Mouse (Mus musculus) kidney, embryonic 16.5 days (tissue): ENCODE measurements around the gene Scgb2b2. TPM values are rescaled to one million over a fixed set of nuclear protein-coding genes. Genes with fewer than 3 reads are reported as not detected.

ENCODE experiments used
- ATAC-seq: fragments of 200-750 bp; cut with Nextera tagmentation; 2 replicates; pipeline ENCODE4 v1.8.0; 2017; ENCODE audit warnings: moderate TSS enrichment; ENCODE audit not compliant: low FRiP score, low TSS enrichment
- H3K27ac ChIP-seq: fragments of 300-500 bp; sonication (generic); 2 replicates; pipeline ENCODE4 v1.5.1; 2014; ENCODE audit warnings: low read length
- H3K27me3 ChIP-seq: fragments of 300-500 bp; sonication (generic); 2 replicates; pipeline ENCODE4 v1.6.1; 2014; ENCODE audit warnings: low read length, control low read depth, mixed read lengths; ENCODE audit not compliant: insufficient read depth
- H3K36me3 ChIP-seq: fragments of 300-500 bp; sonication (generic); 2 replicates; pipeline ENCODE4 v1.6.1; 2014; ENCODE audit warnings: low read length, control low read depth, mixed read lengths; ENCODE audit not compliant: insufficient read depth
- H3K4me1 ChIP-seq: fragments of 300-500 bp; sonication (generic); 2 replicates; pipeline ENCODE4 v1.6.1; 2014; ENCODE audit warnings: low read length, control low read depth, mixed read lengths; ENCODE audit not compliant: insufficient read depth
- H3K4me2 ChIP-seq: fragments of 300-500 bp; sonication (generic); replicated peaks from 2 replicates; pipeline ENCODE4 v1.6.1; 2014; ENCODE audit warnings: low read depth, low read length
- H3K4me3 ChIP-seq: fragments of 300-500 bp; sonication (generic); 2 replicates; pipeline ENCODE4 v1.5.1; 2014; ENCODE audit warnings: mild to moderate bottlenecking, low read length
- H3K9ac ChIP-seq: fragments of 300-500 bp; sonication (generic); replicated peaks from 2 replicates; pipeline ENCODE4 v1.6.1; 2014; ENCODE audit warnings: low read length
- H3K9me3 ChIP-seq: fragments of 300-500 bp; sonication (generic); 2 replicates; pipeline ENCODE4 v1.6.1; 2016; ENCODE audit warnings: low read length, control low read depth
- WGBS: fragments of 180-500 bp; shearing (Covaris S2); extraction: QIAGEN DNeasy Blood & Tissue Kit; methylation state at CpG from one replicate; pipeline ENCODE4 v1.1.7; 2014; 5-methylcytosine and 5-hydroxymethylcytosine counted together
- polyA plus RNA-seq: library from polyadenylated mRNA; unstranded; fragments of >200 nt; fragmentation: Nextera tagmentation; extraction: Ambion mirVana; gene quantifications from 2 replicates; pipeline ENCODE4 v1.2.1, GENCODE M21; 2015

Scgb2b2 gene
- not detected in 2 replicates for polyA plus RNA-seq

GRCm38 (mm10) chr7:31290208-31290607, at the start of gene Scgb2b2:
Scgb2b2 (plus strand) TSS chr7:31290508.
- no peak within 1 kb of the TSS for H3K27ac ChIP-seq
- H3K9me3 ChIP-seq: peaks cover 5% of the 10 kb centered on the region; the same call in 1 of the 2 replicates
- H3K9ac ChIP-seq: no peak within 1 kb of the TSS
- 81% methylated on average over 5 of the region's 5 CpGs for WGBS
- H3K4me1 ChIP-seq: no peaks in the 10 kb centered on the region
- ATAC-seq: no peak
- H3K4me2 ChIP-seq: no peak within 1 kb of the TSS
- no peaks in the 10 kb centered on the region for H3K36me3 ChIP-seq
- no peaks in the 10 kb centered on the region for H3K27me3 ChIP-seq
- H3K4me3 ChIP-seq: no peak within 1 kb of the TSS

GRCm38 (mm10) chr7:31291721-31292120, 1.4 kb downstream of the Scgb2b2 start, which contains the start of gene Scgb1b2:
Scgb1b2 (minus strand) TSS chr7:31291821.
- Histone ChIP-seq H3K27ac (no peak within 1 kb of the TSS), H3K9me3 (peaks cover 6% of the 10 kb centered on the region), H3K4me1 (no peaks in the 10 kb centered on the region), H3K9ac (no peak within 1 kb of the TSS), H3K27me3 (no peaks in the 10 kb centered on the region), H3K4me2 (no peak within 1 kb of the TSS), H3K36me3 (no peaks in the 10 kb centered on the region), H3K4me3 (no peak within 1 kb of the TSS)
- 83% methylated on average over 3 of the region's 3 CpGs for WGBS
- ATAC-seq: no peak

Other genes starting within 250 kb of the Scgb2b2 start
- gene Fxyd5, start 248.0 kb upstream of the Scgb2b2 start, polyA plus RNA-seq: 32.6 and 34.0 TPM in 2 replicates
- 11.1 and 11.4 TPM in 2 replicates for gene Fxyd7, start 239.0 kb upstream of the Scgb2b2 start, polyA plus RNA-seq
- 45.7 and 48.3 TPM in 2 replicates for gene Fxyd1, start 233.3 kb upstream of the Scgb2b2 start, polyA plus RNA-seq
- 0.32 and 0.33 TPM in 2 replicates for gene Lgi4, start 231.2 kb upstream of the Scgb2b2 start, polyA plus RNA-seq
- 15.0 and 19.0 TPM in 2 replicates for gene Fxyd3, start 213.8 kb upstream of the Scgb2b2 start, polyA plus RNA-seq
- gene Hpn, start 175.2 kb upstream of the Scgb2b2 start, polyA plus RNA-seq: 72.9 and 77.0 TPM in 2 replicates
- gene Scn1b, start 163.5 kb upstream of the Scgb2b2 start, polyA plus RNA-seq: 1.4 and 1.8 TPM in 2 replicates
- 73.3 and 73.4 TPM in 2 replicates for gene Gramd1a, start 134.6 kb upstream of the Scgb2b2 start, polyA plus RNA-seq
- not detected in 2 replicates for gene Scgb1b2, start 1.3 kb downstream of the Scgb2b2 start, polyA plus RNA-seq
- gene Scgb2b3, start 71.6 kb downstream of the Scgb2b2 start, polyA plus RNA-seq: not detected in 2 replicates
- not detected in 2 replicates for gene Scgb1b3, start 85.1 kb downstream of the Scgb2b2 start, polyA plus RNA-seq